Mouse (Mus musculus): ENCODE data around the gene Gadl1.

Gene Gadl1

DNA sequence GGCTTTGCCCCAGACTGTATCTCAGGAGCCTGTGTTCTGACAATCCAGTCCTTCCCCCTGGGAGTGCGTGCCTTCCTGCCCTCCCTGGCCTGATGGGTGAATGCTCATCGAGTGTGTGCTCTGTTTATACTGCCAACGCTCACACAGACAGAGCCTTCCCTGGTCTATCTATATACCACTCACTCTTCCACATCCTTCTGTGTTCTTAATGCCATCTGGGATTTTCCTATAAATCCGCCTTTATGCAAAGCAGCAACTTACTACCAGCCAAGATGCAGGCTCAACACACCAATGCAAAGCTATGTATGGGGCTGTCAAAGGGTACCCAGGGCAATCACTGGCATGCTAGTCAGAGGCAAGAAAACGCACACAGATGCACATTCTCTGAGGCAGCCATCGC is 176.7 kb downstream of the Gadl1 start:
- in situ Hi-C loops (cut with MboI, MseI): no loop called here

DNA sequence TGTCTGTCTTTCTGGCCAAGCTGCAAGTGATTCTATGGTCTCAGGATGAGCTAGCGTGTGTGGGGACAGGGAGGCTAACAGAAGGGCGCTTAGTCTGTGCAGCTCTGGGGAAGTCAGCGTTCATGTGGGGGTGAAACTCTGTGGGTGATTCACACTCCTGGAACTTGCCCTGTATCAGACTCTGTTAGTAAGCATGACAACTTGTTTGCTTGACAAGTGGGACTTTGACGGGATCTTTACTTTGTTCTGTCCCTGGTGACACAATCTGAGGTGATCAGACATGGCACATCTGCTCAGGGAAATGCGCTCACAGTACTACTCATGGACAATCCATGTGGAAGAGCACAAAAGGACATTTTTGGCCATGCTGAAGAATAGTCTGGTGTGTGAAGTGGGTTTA is 178.0 kb downstream of the Gadl1 start:
- in situ Hi-C loops (cut with MboI, MseI): no loop called here

DNA sequence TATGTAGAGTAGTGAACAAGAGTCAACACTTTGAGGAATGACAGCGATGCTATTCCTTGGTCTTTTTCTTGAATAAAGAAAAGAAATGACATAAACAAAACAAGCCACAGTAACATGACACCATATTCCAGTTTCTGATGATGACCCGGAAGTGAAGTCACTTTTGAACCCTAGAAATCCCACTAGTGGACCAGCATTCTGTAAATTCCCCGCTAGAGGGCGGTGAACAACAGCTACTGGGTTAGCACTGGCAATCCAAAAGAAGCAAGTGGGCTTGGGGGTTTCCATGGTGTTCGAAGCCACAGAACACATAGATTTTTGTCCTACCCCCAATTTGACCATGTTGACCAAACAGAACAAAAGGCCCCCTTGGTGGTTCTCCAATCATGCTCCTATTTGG is 178.6 kb downstream of the Gadl1 start:
- in situ Hi-C loops (cut with MboI, MseI): no loop called here

DNA sequence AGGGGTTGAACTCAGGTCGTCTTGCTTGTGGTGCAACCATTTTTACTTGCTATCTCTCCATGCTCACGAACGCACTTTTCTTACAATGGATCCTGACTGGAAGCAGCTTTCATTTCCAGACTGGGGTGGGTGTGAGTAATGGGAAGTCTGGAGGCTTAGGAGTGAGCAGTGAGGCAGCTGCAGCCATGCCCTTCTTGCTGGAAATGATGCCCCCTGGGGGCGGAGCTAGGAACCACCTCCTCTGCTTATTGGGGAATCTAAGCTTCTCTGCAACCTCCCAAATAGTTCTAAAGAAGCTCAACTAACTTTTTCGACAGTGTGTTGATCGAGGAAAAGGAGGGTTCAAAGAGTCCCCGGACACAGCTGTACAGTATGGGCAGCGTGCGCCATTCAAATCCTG is 179.7 kb downstream of the Gadl1 start:
- in situ Hi-C loops (cut with MboI, MseI): no loop called here

DNA sequence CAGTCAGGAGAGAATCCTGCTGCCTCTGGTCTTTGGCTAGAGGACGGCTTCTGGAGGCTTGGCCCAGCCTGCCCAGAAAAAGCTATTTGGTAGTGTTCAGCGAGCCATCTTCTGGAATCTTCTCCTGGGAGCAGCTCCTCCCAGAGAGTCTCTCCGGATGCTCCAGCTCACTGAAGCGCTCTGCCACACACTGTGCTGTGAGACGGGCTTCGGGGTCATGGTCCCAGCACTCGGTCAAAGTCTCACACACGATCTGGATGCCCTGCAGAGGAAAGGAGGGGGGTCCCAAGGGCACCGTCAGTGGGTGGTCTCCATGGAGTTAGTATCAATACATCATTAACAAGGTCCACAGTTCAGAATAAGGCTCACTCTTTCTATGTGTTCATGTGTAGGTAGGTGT is 181.0 kb downstream of the Gadl1 start:
- in situ Hi-C loops (cut with MboI, MseI): no loop called here

DNA sequence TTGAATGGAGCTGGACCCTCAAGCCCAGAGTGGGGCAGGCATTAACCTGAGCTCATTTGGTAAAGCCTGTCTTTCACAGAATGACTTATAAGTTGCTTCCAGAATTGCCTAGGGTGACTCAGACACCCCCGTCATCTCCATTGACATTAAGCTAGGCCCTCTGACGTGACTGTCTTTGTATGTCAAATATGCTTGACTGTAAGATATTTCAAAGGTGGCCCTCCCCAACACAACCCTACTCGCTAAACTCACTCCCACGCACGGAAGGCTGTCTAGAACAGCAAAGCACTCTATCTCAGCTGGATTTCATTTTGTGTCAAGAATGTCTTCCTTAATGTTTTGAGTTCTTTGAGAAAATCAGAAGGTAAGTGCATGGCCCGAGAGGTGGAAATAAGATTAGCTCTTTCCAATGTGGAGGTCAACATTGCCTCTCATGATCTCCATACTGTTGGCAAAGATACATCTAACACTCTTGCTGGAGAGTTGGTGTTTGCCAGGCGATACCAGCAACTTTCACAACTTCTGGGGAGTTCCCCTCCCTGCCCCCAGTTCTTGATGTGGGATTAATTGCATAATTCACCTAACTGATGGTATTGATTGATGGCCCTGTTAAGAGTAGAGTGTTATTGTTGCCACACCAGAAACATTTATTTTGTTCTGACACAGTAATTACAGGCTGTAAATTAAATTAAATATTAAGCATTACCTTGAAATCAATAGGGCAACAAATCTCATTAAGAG is 182.0 kb downstream of the Gadl1 start:
- in situ Hi-C loops (cut with MboI, MseI): no loop called here

DNA sequence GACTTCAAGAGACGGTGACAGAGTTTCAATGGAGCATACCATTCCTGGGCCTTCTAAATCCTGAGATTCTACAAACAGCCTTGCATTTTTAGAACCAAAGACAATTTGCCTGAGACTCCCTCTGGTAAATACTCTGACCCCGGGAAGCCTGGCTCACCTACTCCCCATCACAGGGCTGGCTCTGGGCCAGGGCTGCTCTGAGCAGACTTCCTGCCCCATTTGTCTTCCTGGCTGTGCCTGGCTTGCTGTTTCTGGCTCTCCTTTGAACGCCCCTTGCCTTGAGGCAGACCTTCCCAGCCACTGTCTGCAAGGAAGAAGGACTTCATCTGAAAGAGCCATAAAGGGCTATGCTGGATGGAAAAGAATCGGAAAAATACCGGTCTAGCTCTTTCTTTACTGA is 182.7 kb downstream of the Gadl1 start:
- in situ Hi-C loops (cut with MboI, MseI): no loop called here

DNA sequence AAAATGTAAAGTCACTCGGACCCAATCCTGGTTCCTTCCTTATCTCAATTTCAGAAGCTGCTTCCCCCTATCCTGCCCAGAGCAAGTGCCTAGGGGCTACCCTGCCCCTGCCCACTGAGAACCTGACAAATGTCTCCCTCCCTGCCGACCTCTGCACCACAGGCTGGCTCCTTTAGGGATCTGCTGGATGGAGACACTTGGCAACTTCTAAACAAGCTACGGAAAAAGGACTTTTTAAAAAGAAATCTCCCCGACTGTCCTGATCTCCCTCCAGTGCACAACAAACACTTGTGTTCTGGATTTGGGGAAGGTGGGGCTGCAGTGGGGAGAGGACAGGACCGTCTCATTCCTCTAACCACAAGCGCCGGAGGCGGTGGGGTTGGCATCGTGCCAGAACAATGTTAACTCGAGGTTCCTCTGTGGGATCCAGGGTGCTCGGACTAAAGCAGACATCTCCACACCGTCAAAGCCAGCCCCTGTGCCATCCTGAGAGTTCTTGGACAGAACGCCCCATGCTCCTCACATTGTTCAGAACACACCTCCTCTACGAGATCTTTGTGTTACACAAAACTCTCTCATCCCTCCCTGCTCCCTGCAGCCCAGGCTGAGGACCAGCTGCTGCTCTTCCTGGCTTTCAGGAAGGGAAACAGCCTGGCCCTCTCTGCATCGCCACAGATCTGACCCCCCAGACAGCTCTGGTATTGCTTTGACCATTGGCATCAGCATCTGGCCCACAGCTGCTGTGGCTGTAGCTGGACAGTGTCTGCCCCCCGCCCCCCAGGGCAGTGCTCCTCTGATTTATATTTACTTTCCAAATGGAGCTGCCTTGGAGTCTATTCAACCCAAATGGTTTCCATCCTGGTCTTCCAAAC is 189.7 kb downstream of the Gadl1 start:
- in situ Hi-C loops (cut with MboI, MseI): no loop called here

DNA sequence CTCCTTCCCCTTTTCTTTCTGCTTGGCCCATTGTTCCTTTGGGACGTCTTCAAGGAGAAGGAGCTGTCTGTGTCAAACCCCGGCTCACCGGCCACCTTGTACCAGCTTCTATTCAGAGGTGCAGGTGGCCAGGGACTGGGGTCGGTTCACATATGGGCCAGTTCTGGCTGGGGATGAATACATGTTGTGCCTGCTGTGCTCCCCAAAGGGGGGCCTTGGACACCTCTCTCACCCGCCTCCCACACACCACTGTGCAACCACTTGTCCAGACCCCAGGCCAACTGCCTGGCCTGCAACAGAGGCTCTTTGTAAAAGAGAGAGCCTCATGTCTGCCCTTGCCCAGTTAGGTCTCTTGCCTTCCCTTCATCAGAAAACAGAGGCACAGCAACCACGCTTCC is 190.3 kb downstream of the Gadl1 start:
- in situ Hi-C loops (cut with MboI, MseI): no loop called here

DNA sequence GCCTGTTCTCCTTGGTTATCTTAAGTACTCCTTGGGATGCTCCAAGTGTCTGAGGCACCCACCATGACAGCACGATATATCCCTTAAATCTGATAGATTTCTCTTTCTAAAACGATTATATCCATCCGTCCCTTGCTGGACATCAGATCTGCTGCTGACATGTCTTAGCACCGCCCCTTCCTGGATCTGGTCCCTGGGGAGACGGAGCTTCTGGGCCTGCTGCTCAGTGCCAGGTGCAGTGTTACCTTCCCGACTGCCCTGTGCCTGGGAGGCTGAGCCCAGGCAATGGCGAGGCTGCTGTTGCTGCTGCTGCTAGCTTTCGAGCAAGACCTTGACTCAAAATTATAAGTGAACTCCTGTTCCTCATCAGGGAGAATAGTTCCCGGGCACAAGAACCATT is 190.8 kb downstream of the Gadl1 start:
- in situ Hi-C loops (cut with MboI, MseI): no loop called here

DNA sequence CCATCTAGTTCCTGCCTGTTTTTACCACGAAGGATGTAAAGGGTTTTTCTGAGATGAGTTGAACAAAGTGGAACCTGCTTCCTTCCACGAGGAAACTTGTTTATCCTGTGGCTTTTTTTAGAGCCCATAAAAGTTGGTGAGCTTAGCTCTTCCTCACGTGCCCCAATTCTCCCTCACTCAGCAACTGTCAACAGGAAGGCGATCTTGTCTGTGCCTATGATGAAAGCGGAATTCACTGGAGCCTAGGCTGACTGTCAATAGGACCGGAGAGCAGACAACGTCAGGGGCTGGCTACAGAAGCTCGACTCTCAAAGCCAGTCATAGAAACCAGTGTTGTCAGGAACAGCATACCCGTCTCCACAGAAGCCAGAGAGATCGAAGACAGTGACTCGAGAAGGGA is 192.6 kb downstream of the Gadl1 start:
- in situ Hi-C loops (cut with MboI, MseI): no loop called here

DNA sequence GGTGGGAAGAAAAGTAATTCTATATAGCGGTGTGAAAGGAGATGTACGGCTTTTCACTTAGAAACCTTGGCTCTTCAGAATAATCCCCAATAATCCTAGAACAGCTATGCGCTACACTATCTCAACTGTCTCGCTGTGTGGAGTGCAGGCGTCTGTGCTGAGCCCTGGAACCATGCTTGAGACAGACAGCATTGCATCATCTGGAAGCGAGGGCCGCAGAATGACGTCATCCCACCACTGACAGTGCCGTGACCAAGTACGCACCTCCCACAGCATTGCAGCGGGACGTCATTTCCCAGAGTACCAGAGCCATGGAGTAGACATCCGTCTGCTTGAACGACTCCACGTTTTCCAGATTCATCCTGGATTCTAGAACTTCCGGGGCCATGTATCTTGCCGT is 195.5 kb downstream of the Gadl1 start:
- in situ Hi-C loops (cut with MboI, MseI): no loop called here

DNA sequence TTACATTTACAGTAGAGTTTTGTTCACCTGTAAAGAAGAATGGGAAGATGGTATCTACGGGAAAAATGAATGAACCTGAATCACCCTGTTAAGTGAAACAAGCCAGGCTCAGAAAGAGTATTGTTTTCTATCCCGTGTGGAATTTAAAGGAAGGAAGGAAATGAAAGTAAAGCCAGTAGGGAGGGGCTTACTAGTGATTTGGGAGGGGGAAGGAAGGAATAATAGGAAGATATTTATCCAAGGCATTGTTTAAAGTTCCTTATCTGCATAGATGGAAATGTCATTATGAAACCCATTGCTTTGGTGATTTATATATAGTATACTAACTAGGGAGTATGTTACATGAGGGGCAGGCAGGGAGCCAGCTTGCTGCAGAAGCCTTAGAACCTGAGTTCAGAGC is 199.5 kb downstream of the Gadl1 start:
- in situ Hi-C loops (cut with MboI, MseI): no loop called here

DNA sequence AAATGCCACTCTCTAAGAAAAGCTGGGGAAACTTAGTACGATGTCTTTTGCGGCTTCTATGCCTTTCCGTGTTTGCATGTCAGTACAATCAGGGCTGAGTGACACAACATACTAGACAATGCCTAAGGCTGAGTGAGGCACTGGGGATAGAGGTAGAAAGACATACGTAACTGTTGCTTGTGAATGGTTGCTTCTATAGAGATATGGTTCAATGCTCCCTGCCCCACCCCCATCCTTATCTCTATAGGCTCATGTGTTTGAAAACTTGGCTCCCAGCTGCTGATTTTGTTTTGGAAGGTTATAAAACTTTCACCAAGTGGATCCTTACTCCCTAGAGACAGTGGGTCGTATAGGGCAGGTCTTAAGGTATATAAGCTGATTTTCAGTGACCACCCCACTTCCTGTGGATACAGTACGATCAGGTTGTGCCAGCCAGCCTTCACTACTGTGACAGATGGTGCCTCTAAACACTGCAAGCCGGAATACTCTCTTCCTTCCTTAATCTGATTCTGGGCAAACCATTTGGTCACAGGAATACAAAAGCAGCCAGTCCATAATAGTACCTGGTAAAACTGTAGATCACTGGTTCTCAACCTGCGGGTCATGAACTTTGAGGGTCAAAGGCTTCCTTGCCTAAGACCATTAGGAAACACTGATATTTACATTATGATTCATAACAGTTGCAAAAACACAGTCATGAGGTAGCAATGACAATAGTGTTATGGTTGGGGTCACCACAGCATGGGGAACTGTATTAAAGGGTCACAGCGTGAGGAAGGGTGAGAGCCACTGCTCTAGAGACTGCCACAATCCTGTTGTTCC is 202.1 kb downstream of the Gadl1 start:
- in situ Hi-C loops (cut with MboI, MseI): no loop called here

DNA sequence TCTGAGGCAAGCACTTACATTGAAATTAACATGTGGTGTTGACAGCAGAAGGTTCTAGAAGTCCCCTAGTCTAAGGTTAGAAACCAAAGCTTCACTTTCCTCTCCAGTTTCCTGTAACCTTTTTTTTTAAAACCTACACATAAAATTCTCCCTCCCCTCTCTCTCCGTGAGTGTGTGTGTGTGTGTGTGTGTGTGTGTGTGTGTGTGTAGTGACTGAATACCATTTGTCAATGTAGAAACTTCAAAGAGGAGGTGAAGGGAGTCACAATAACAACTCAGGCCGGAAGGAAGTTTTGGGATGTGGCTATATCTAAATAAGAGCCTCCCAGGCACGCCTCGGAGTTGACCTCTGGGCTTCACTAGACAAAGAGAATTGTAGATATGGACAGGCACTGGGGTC is 205.1 kb downstream of the Gadl1 start:
- in situ Hi-C loops (cut with MboI, MseI): no loop called here

DNA sequence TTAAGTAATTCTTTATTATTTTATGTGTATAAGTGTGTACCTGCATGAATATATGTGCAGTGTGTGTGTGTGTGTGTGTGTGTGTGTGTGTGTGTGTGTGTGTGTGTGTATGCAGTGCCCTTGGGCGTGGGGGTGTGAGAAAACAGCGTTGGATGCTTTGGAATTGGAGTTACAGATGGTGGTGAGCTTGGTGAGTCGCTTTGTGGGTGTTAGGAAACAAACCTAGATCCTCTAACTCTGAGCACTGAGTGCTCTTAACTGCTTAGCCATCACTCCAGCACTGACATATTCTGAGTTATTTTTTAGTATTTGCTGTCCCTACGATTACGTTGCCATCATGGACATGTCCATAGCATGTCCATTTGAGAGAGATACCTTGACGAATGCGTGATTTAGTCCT is 206.6 kb downstream of the Gadl1 start:
- in situ Hi-C loops (cut with MboI, MseI): no loop called here

DNA sequence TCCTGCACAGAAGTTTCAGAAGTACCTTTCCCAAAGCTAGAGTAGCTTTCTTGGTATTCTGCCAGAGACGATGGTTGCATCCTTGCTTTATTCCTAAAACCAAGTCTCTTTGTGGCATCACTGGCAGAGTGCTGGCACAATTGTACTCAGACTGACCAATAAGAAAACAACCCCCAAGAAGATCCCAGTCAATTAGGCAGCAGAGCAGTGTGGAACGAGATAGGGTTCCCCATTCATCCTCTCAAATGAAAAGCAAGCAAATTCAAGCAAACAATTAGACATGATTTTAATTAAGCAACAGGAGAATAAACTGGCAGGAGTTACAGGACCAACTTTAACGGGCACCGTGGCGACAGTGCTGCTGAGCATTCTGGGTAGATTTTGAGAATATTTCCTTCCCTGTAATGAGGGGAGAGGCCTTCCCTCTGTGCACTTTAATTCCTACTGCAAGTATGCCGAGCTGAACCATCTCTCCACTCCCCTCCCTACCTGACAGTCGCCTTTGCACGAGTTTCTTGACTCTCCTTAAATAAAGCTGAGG is 209.1 kb downstream of the Gadl1 start:
- in situ Hi-C loops (cut with MboI, MseI): no loop called here

DNA sequence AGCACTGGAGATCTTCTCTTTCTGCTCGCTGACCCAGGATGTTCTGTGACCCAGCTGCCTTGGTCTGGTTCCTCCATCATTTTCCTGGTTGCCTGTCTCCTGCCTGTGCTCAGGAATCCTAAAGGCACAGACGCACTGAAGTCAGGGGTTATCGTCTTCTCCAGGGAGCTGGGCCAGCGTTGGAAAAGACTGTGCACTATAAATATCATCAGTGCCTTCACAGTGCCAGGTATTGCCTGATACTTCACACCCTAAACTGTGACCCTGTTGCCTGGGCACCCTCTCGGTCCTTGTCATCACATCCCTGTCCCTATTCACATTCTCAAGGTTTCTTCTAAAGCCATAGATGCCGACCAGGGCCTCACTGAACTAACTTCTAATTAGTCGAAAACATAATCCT is 210.7 kb downstream of the Gadl1 start:
- in situ Hi-C loops (cut with MboI, MseI): no loop called here

DNA sequence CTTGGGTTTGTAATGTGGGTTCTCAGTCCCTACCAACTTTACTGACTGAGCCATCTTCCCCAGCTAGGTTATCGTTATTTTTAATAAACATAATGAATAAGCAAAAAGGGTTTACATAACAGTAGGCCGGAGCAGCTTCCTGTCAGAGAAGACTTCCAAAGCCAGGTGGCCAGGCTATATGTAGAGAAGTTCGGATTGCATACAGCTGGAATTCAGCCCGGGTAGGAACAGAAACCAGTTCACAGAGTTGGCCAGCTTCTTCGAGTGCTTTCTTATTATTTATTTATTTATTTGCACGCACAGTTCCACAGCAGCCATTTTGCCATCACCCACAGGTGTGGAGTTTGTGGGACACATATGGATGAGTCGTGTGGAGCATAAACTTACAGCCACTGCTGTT is 212.2 kb downstream of the Gadl1 start:
- in situ Hi-C loops (cut with MboI, MseI): no loop called here

DNA sequence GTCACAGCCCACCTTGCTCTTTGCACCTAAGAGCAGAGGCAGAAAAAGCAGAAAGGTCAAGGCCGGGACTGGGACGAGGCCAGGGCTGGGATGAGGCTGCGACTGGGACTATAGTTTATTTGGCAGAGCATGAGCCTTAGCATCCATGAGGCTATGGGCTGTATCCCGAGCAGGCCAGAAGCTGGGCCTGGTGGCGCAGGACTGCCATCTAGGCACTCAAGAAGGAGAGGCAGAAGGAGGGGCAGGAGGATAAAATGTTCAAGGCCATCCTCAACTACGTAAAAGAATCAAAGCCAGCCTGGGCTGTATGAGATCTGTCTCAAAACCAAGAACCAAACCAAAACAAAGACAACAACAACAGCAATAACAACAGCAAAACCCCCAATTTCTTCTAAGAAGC is 213.3 kb downstream of the Gadl1 start:
- in situ Hi-C loops (cut with MboI, MseI): no loop called here

DNA sequence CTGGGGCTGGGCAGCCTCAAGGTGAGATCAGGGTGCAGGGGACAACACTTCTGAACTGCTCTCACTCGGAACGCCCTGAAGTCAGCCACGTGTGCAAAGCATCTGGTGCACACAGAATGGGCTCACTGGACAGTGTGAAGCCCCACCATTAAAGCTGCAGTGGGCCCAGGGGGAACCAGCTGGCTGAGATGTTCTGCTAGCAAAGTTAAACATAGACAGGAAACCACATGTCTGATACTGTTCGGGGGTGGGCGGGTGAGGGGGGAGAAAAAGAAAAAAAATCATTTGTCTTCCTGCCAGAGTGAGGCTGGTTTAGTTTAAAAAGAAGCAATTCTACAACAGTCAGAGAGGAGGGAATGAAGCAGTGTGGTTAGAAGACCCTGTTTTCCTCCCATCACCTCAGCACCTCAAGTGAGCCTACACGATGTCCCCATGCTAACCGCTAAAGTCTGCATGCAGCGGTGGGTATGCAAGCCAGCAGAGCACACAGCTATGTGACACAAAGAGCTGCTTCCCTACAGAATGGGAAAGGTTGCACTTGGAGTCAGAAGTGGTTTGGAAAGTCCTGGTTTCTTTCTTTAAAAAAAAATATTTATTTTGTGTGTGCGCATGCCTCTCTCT is 213.8 kb downstream of the Gadl1 start:
- in situ Hi-C loops (cut with MboI, MseI): no loop called here
